Mouse (Mus musculus): ENCODE data around the gene Gmfg. TPM values are rescaled to one million over a fixed set of nuclear protein-coding genes. Genes with fewer than 3 reads are reported as not detected.

Gene Gmfg
- polyA plus RNA-seq, 1 experiment from 2014 or later, result 6.3 TPM

- H3K9me3 ChIP-seq (replicated peaks), result no peaks in the 10 kb centered on the region
- DNase-seq (ENCODE audit: low spot score), result no peak
- H3K36me3 ChIP-seq, result no peaks in the 10 kb centered on the region
- 89% methylated on average over 13 of the region's 13 CpGs for WGBS
- peaks cover 13% of the 10 kb centered on the region for H3K27me3 ChIP-seq (ENCODE audit: low read depth, poor library complexity, severe bottlenecking)
- H3K4me3 ChIP-seq, result no peak overlapping the region
- no peak overlapping the region for H3K27ac ChIP-seq (replicated peaks)
- H3K4me1 ChIP-seq, result peaks cover 19% of the 10 kb centered on the region
Measured at GRCm38 (mm10) chr7:28444344-28444974, 7.2 kb downstream of the Gmfg start.

DNA sequence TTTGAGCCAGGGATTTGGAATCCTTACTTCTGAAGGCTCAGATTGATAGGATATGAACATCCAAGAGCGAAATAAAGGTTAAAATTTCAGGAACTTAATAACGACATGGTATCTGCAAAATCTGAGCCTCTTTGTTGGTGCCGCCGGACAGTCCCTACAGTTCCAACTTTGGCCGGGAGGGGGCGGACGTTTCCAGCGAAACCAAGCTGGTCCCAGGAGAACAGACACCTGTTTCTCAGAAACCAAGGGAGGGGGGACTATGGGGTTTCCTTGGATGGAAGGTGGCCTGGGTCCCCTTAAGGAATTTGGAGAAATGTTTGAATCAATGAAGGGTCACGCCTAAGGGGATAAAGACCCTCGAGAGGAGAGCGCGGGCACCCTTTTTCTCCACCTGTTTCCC lies 9.2 kb downstream of the Gmfg start:
- Histone ChIP-seq H3K4me1 (peaks cover 20% of the 10 kb centered on the region), H3K4me3 (no peak overlapping the region), H3K27ac (replicated peaks) (no peak overlapping the region), H3K9me3 (replicated peaks) (no peaks in the 10 kb centered on the region), H3K27me3 (ENCODE audit: low read depth, poor library complexity, severe bottlenecking) (peaks cover 13% of the 10 kb centered on the region), H3K36me3 (no peaks in the 10 kb centered on the region)
- 9% methylated on average over 12 of the region's 12 CpGs for WGBS
- DNase-seq (ENCODE audit: low spot score), result peak; percentile 80

DNA sequence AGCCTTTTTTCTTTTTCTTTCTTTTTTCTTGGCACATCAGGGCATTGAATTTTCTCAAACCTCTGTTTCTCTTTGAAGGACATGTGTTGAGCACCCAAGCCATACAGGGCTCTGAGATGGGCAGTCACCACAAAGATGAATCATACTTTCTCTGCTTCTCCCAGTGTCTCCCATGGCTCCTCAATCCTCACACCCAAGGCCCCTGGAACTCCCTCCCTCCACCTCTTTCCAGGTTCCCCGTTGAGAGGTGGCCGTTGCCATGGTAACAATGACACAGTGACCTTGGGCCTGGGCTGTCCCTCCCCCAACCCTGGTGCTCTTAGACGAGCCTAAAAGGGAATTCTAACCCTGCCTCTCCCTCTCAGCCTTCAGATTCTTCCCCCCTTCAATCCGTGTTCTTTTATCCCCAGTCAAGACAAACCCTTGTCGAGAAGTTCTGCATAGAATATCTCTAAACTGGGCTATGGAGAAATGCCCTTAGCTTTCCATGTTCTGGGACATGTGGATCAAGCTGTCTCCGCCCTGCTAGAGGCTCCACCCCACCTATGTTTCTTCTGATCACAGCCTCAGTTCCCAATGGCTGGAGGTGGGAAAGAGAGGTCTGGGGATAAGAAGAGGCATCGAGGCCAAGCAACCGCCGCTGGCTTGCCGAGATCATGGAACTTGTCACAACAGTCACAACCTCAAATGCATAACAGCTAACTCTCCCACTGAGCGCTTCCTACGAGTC lies 10.0 kb downstream of the Gmfg start:
- 0 out of 2 replicates have a peak overlapping the region, but pooled peaks have one; percentile 28 for H3K27ac ChIP-seq (replicated peaks)
- DNase-seq (ENCODE audit: low spot score), result peak; percentile 42
- WGBS, result 19% methylated on average over 12 of the region's 12 CpGs

GRCm38 (mm10) chr7:28447865-28448820 lies 10.9 kb downstream of the Gmfg start:
- Histone ChIP-seq H3K9me3 (replicated peaks) (no peaks in the 10 kb centered on the region), H3K36me3 (no peaks in the 10 kb centered on the region), H3K27me3 (ENCODE audit: low read depth, poor library complexity, severe bottlenecking) (peaks cover 13% of the 10 kb centered on the region), H3K4me3 (no peak overlapping the region), H3K4me1 (peaks cover 30% of the 10 kb centered on the region), H3K27ac (replicated peaks) (no peak overlapping the region)
- DNase-seq (ENCODE audit: low spot score), result no peak
- WGBS, result 66% methylated on average over 13 of the region's 13 CpGs

More for the DNA sequence above, 10.0 kb downstream of the Gmfg start:
- H3K9me3 ChIP-seq (replicated peaks), result no peaks in the 10 kb centered on the region
- peaks cover 25% of the 10 kb centered on the region for H3K4me1 ChIP-seq
- H3K27me3 ChIP-seq (ENCODE audit: low read depth, poor library complexity, severe bottlenecking), result peaks cover 13% of the 10 kb centered on the region
- no peaks in the 10 kb centered on the region for H3K36me3 ChIP-seq
- no peak overlapping the region for H3K4me3 ChIP-seq

- Histone ChIP-seq H3K4me1 (peaks cover 33% of the 10 kb centered on the region), H3K4me3 (peak within 1 kb of the TSS; percentile 95), H3K36me3 (peaks cover 26% of the 10 kb centered on the region), H3K27ac (replicated peaks) (peak within 1 kb of the TSS; percentile 89), H3K27me3 (ENCODE audit: low read depth, poor library complexity, severe bottlenecking) (no peaks in the 10 kb centered on the region), H3K9me3 (replicated peaks) (no peaks in the 10 kb centered on the region)
- WGBS, result 6% methylated on average over 55 of the region's 97 CpGs
- peak; percentile 53 for DNase-seq (ENCODE audit: low spot score)
Measured at GRCm38 (mm10) chr7:28451531-28452360, 14.5 kb downstream of the Gmfg start, which contains the start of gene Lrfn1. Lrfn1 (plus strand) TSS chr7:28451980.

DNA sequence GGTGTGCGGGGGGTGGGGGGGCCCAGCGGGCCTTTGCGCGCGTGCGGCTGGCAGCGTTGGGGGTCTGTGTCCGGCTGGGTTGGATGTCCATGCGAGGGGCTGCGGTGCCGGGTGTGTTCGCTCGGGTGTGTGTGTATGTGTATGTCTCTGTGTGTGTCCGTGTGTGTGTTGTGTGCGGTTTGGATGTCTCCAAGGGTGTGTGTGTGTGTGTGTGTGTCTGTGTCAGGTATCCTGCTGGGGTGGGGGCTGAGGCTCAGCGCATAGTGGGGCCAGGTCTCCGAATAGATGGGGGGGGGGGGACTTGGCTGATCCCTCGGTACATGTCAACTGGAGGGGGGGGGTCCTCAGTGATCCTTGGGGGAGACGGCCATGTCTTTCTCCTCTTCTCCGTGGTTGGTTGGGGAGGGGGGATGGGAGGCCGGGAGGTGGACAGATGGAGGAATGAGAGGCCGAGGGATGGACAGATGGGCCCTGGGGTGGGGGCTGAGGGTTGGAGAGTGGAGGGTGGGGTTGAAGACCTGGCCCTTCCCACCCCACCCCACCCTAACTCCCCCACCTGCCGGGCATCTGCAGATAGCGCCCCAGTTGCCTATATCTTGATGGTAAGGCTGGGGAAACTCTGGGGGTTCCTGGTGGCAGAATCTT lies 15.2 kb downstream of the Gmfg start:
- Histone ChIP-seq H3K9me3 (replicated peaks) (no peaks in the 10 kb centered on the region), H3K4me1 (peaks cover 26% of the 10 kb centered on the region), H3K27ac (replicated peaks) (peak overlapping the region; percentile 89), H3K27me3 (ENCODE audit: low read depth, poor library complexity, severe bottlenecking) (no peaks in the 10 kb centered on the region), H3K36me3 (peaks cover 33% of the 10 kb centered on the region), H3K4me3 (peak overlapping the region; percentile 95)
- WGBS, result 2% methylated on average over 23 of the region's 24 CpGs
- no peak for DNase-seq (ENCODE audit: low spot score)

DNA sequence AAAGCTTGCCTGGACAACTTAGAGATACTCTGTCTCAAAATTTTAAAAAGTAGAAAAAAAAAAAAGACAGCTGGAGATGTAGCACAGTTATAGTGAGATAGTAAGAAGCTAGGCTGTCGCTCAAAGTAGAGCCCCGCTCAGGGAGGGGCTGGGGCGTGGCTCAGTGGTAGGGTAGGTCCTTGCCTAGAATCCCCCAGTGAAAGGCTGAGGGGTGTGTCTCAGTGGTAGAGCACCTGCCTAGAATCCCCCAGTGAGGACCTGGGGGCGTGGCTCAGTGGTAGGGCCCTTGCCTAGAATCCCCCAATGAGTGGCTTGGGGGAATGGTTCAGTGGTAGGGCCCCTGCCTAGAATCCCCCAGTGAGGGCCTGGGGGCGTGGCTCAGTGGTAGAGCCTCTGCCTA lies 23.1 kb downstream of the Gmfg start:
- H3K4me1 ChIP-seq, result peaks cover 9% of the 10 kb centered on the region; the same call in 1 of the 2 replicates
- no peak overlapping the region for H3K27ac ChIP-seq (replicated peaks)
- 0 out of 2 replicates have a peak, but pooled peaks cover 1% of the 10 kb centered on the region for H3K27me3 ChIP-seq (ENCODE audit: low read depth, poor library complexity, severe bottlenecking)
- no peak overlapping the region for H3K4me3 ChIP-seq
- 93% methylated on average over 5 of the region's 5 CpGs for WGBS
- peaks cover 97% of the 10 kb centered on the region for H3K36me3 ChIP-seq
- no peak for DNase-seq (ENCODE audit: low spot score)
- no peaks in the 10 kb centered on the region for H3K9me3 ChIP-seq (replicated peaks)

DNA sequence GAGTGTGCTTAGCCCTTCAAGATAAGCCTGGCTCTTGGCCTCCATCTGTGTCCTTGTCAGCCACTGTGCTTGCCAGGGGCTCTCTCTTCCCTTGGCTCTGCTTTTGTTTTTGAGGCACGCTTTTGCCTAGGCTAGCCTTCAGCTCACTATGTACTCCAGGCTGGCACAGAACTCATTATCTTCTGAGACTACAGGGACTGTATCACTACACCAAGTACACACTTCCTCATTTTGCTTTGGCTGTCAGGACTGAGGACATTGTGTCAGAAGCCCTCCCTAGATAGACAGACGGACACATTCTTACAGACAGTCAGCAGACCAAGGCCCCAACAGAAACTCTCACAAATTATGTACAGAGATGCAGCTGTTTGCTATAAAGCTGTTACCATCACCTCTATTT lies 25.5 kb downstream of the Gmfg start:
- no peak for DNase-seq (ENCODE audit: low spot score)
- Histone ChIP-seq H3K4me3 (no peak overlapping the region), H3K36me3 (peaks cover 75% of the 10 kb centered on the region), H3K27me3 (ENCODE audit: low read depth, poor library complexity, severe bottlenecking) (peaks cover 26% of the 10 kb centered on the region), H3K27ac (replicated peaks) (no peak overlapping the region), H3K9me3 (replicated peaks) (no peaks in the 10 kb centered on the region), H3K4me1 (peaks cover 24% of the 10 kb centered on the region)
- WGBS, result 88% methylated on average over 2 of the region's 2 CpGs

GRCm38 (mm10) chr7:28464416-28465212 lies 27.4 kb downstream of the Gmfg start:
- Histone ChIP-seq H3K27ac (replicated peaks) (no peak overlapping the region), H3K9me3 (replicated peaks) (no peaks in the 10 kb centered on the region), H3K36me3 (peaks cover 57% of the 10 kb centered on the region), H3K4me1 (peaks cover 28% of the 10 kb centered on the region), H3K27me3 (ENCODE audit: low read depth, poor library complexity, severe bottlenecking) (peaks cover 40% of the 10 kb centered on the region), H3K4me3 (0 out of 2 replicates have a peak overlapping the region, but pooled peaks have one; percentile 14)
- 74% methylated on average over 10 of the region's 10 CpGs for WGBS
- no peak for DNase-seq (ENCODE audit: low spot score)

GRCm38 (mm10) chr7:28466721-28467212 lies 29.5 kb downstream of the Gmfg start:
- DNase-seq (ENCODE audit: low spot score), result no peak
- 11% methylated on average over 40 of the region's 40 CpGs for WGBS

More at GRCm38 (mm10) chr7:28466721-28467212, 29.5 kb downstream of the Gmfg start:
- Histone ChIP-seq H3K4me3 (peak overlapping the region; percentile 64), H3K27me3 (ENCODE audit: low read depth, poor library complexity, severe bottlenecking) (peaks cover 40% of the 10 kb centered on the region), H3K27ac (replicated peaks) (peak overlapping the region; percentile 84), H3K4me1 (peaks cover 28% of the 10 kb centered on the region), H3K9me3 (replicated peaks) (no peaks in the 10 kb centered on the region), H3K36me3 (peaks cover 35% of the 10 kb centered on the region)

Data from midbrain, embryonic 10.5 days (tissue).